Mouse (Mus musculus) Patski (cell line): ENCODE results near the gene 1700102P08Rik. TPM values are rescaled to one million over a fixed set of nuclear protein-coding genes. Genes with fewer than 3 reads are reported as not detected.

Experiments
- ATAC-seq: fragments of 100-300 bp; one replicate; pipeline ENCODE4 v1.8.0; 2021
- CTCF ChIA-PET: fragments of 350-600 bp; sonication (Branson Sonifier 250); formaldehyde crosslinking; loops from one replicate; lab custom pipeline; 2022; ENCODE audit warnings: inconsistent platforms; lab: Charles Lee
- POLR2A ChIA-PET: fragments of 350-600 bp; sonication (Branson Sonifier 250); formaldehyde crosslinking; loops from one replicate; lab custom pipeline; 2022; ENCODE audit warnings: antibody characterized with exemption, inconsistent platforms; lab: Charles Lee
- DNase-seq: peaks from one replicate; pipeline ENCODE4 v3.0.0-alpha.2; 2011; ENCODE audit warnings: low read depth, low spot score
- H3K27me3 ChIP-seq: fragments of 371-371 bp; one replicate; pipeline ENCODE4 v1.5.1; 2021
- CTCF ChIP-seq: fragments of 100-300 bp; IDR thresholded peaks from one replicate; pipeline ENCODE4 v1.5.1; 2021
- in situ Hi-C: fragments of 300-500 bp; cut with MboI; formaldehyde crosslinking; loops from 3 replicates; pipeline ENCODE4 v1.11.1; 2018; ENCODE audit warnings: low pct_unique_long_range_greater_than_20kb, mixed read lengths
- polyA plus RNA-seq: library from polyadenylated mRNA; unstranded; gene quantifications from one replicate; pipeline ENCODE4 v1.2.3, GENCODE M21; 2021

1700102P08Rik gene
- polyA plus RNA-seq, 1 experiment from 2014 or later, result 0.82 TPM

DNA sequence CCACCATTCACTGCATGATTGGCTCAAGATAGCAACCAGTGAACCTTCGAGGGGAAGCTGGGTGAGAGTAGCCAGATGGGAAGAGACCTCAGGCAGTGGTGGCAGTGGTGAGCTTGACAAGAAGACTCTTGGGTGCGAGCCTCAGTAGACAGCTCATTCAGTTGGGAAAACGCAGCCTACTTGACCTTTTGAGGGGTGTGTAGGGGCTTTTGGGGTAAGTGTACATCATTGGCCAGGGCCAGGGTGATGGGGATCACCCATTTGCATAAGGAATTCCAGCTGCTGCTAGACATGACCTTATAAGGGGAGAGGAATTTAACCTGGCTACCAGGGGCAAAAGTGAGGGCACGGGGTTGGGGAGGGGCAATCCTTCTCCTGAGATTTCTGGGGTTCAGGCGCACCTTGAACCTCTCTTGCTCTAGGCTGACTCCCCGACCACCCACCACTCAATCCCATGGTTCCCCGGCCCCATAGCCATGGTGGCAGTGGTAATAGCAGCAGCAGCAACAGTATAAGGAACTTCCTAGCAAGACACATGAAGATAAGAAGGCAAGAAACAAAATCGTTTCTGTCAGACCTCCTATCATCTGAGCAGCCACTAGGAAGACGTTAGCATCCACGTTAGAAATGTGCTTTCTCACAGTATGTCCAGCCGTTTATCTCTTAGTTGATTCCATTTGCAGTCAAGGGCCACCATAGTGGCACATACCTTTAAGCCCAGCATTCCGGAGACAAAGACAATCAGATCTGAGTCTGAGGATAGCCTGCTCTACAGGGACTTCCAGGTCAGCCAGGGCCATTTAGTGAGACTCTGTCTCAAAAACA lies 63.4 kb downstream of the 1700102P08Rik start:
- ChIA-PET CTCF (no interaction called here), POLR2A (no interaction called here)
- ATAC-seq (no peak), DNase-seq (no peak)
- in situ Hi-C loops, result no loop called here
- no peak for TF ChIP-seq CTCF
- H3K27me3 ChIP-seq, result no peaks in the 10 kb centered on the region

DNA sequence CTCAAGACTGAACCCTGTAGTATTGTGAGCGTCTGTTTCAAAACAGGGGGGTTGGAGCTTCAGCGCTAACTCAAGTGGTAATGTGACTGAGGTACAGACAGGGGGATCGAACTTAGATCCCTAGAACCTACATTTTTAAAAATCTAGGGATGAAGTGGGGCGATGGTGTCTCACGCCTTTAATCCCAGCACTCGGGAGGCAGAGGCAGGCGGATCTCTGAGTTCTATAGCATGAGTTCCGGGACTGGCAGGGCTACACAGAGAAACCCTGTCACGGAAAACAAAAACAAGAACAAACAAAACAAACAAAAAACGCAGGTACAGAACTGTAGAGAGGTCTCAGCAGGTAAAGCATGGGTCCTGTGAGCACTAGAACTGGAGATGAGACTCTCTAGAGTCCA lies 64.3 kb downstream of the 1700102P08Rik start:
- CTCF ChIA-PET, result no interaction called here
- no peak for DNase-seq
- TF ChIP-seq CTCF, result no peak
- in situ Hi-C loops, result no loop called here
- POLR2A ChIA-PET, result no interaction called here
- ATAC-seq, result no peak
- H3K27me3 ChIP-seq, result no peaks in the 10 kb centered on the region

DNA sequence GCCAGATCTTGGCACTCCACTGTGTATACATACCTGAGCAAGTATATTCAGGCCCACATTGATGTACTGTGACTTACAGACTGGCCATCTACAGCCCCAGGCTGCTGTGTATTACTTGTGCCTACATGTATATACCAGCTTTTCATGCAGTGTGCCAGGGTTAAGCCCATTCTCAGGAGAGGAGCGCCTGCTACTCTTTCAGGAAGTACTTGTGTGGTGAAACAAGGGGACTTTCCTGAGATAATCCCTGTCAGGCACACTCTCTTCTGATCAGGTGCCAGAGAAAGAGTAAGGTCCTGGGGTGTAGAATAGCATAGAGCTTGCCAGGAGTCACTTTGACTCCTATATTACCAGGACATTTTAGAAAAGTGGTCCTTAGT lies 67.3 kb downstream of the 1700102P08Rik start:
- ATAC-seq, result no peak
- no peak for DNase-seq
- in situ Hi-C loops, result no loop called here
- ChIA-PET POLR2A (no interaction called here), CTCF (interaction anchor here (1.1 kb wide), 1 partner anchor 19 kb away, joined by 3 read pairs; the partner anchor contains the start of gene Lamb2)
- no peaks in the 10 kb centered on the region for H3K27me3 ChIP-seq
- no peak for TF ChIP-seq CTCF

Other genes with a start within 250 kb of the 1700102P08Rik start
- 0.08 TPM for gene Bsn, start 202.4 kb upstream of the 1700102P08Rik start, polyA plus RNA-seq
- gene Dag1, start 128.8 kb upstream of the 1700102P08Rik start, polyA plus RNA-seq, result 336 TPM
- 30.9 TPM for gene Nicn1, start 102.4 kb upstream of the 1700102P08Rik start, polyA plus RNA-seq
- 6.0 TPM for gene Amt, start 96.0 kb upstream of the 1700102P08Rik start, polyA plus RNA-seq
- 353 TPM for gene Rhoa, start 86.7 kb upstream of the 1700102P08Rik start, polyA plus RNA-seq
- gene Tcta, start 86.6 kb upstream of the 1700102P08Rik start, polyA plus RNA-seq, result 30.2 TPM
- 372 TPM for gene Gpx1, start 53.9 kb upstream of the 1700102P08Rik start, polyA plus RNA-seq
- gene Usp4, start 45.0 kb upstream of the 1700102P08Rik start, polyA plus RNA-seq, result 82.1 TPM
- gene Ccdc36, start 35.7 kb downstream of the 1700102P08Rik start, polyA plus RNA-seq, result not detected
- not detected for gene BC048562, start 43.7 kb downstream of the 1700102P08Rik start, polyA plus RNA-seq
- 33.0 TPM for gene Ccdc71, start 67.7 kb downstream of the 1700102P08Rik start, polyA plus RNA-seq
- gene Klhdc8b, start 68.8 kb downstream of the 1700102P08Rik start, polyA plus RNA-seq, result 20.8 TPM
- 131 TPM for gene Lamb2, start 86.9 kb downstream of the 1700102P08Rik start, polyA plus RNA-seq
- 142 TPM for gene Usp19, start 97.8 kb downstream of the 1700102P08Rik start, polyA plus RNA-seq
- gene Qars, start 114.9 kb downstream of the 1700102P08Rik start, polyA plus RNA-seq, result 156 TPM
- 93.1 TPM for gene Qrich1, start 124.0 kb downstream of the 1700102P08Rik start, polyA plus RNA-seq
- 93.3 TPM for gene Impdh2, start 167.5 kb downstream of the 1700102P08Rik start, polyA plus RNA-seq
- gene Ndufaf3, start 174.6 kb downstream of the 1700102P08Rik start, polyA plus RNA-seq, result 58.4 TPM
- gene Dalrd3, start 177.1 kb downstream of the 1700102P08Rik start, polyA plus RNA-seq, result 153 TPM
- 60.6 TPM for gene Wdr6, start 185.9 kb downstream of the 1700102P08Rik start, polyA plus RNA-seq
- gene P4htm, start 204.9 kb downstream of the 1700102P08Rik start, polyA plus RNA-seq, result 8.6 TPM